Mouse (Mus musculus): ENCODE data around the gene Slc25a10.

DNA sequence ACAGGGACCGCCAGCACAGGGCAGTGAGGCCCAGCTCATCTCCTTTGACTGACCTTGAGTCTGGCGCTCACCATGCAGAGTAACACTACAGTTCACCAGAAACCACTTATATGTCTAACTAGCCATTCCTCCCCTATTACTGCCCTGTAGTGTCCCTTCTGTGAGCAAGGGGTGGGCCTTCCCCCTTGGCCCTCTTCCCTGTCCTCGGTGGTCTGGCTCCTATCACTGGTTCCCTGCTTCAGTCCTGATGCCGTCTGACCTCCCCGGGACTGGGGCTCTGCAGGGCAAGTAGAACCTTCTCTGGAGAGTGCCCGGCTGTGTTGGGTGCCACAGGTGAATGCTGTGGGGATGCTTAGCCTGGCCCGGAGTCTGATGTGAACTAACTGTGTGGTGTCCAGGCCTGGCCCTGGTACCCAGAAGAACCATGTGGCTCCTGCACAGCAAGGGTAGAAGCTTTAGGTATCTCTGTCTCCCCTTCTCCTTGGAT, 8.1 kb upstream of the Slc25a10 start:
- TF ChIP-seq POLR2A (IDR thresholded peaks at IDR 0.05; ENCODE audit: insufficient read depth, low read depth, low read length) (no peak), CTCF (IDR thresholded peaks at IDR 0.05; ENCODE audit: insufficient read depth, low read depth, low read length) (no peak)
